Mouse (Mus musculus): ENCODE results near the gene Acyp1. TPM values are rescaled to one million over a fixed set of nuclear protein-coding genes. Genes with fewer than 3 reads are reported as not detected.

The Acyp1 gene
- polyA plus RNA-seq (2014; fragmentation: Nextera tagmentation; extraction: Ambion mirVana), result 37.6 and 42.7 TPM in 2 replicates

DNA sequence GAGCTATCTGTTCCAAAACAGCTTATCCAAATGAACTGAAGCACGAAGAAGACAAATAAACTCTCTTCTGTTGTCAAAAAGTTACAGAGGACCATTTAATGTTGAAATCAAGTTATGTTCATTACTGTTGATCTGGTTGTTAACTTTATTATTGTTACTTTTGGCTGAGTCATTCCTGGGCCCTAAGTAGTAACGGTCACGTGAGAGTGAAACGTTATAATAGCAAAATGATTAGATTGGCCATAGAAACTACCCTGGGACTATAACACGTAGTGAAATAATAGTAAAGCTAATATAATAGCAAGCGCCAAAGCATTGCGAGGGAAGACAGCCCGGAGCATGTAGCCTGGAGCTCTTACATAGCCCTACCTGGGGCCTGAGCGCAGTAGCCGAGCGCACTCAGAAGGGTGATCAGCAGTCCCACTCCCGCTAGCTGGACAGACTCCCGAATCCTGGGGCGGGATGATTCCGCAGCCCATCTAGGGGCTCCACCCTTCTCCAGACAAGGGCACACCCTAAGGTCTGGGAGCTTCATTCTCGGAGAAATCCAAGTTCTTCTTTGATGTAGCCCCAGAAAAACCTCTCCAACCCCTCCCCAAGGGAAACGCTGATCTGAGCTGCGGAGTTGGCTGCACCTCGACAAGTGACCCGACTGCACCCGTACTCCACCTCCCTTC lies at the start of gene Acyp1:
TSS of gene Acyp1 (minus strand) at position 630 of the 677 bp plus-strand sequence.
- H3K9me3 ChIP-seq (ENCODE audit: low read depth, low read length), result no peaks in the 10 kb centered on the region
- H3K27ac ChIP-seq (ENCODE audit: low read depth), result peak within 1 kb of the TSS; percentile 58
- 0 out of 2 replicates have a peak, but pooled peaks cover 7% of the 10 kb centered on the region for H3K4me1 ChIP-seq (ENCODE audit: insufficient read depth)
- H3K9ac ChIP-seq, result peak within 1 kb of the TSS; percentile 64
- WGBS, result 7% methylated on average over 21 of the region's 21 CpGs
- ATAC-seq (ENCODE audit: insufficient read depth), result peak; percentile 77
- no peaks in the 10 kb centered on the region for H3K36me3 ChIP-seq (ENCODE audit: insufficient read depth)
- peak within 1 kb of the TSS; percentile 48 for H3K4me3 ChIP-seq (ENCODE audit: low read depth, low read length)
- DNase-seq, result peak; percentile 56
- H3K27me3 ChIP-seq (ENCODE audit: insufficient read depth, low read length), result no peaks in the 10 kb centered on the region
- TF ChIP-seq CTCF (IDR thresholded peaks at IDR 0.05; ENCODE audit: low read depth), result no peak
- peak within 1 kb of the TSS; percentile 83 for H3K4me2 ChIP-seq

DNA sequence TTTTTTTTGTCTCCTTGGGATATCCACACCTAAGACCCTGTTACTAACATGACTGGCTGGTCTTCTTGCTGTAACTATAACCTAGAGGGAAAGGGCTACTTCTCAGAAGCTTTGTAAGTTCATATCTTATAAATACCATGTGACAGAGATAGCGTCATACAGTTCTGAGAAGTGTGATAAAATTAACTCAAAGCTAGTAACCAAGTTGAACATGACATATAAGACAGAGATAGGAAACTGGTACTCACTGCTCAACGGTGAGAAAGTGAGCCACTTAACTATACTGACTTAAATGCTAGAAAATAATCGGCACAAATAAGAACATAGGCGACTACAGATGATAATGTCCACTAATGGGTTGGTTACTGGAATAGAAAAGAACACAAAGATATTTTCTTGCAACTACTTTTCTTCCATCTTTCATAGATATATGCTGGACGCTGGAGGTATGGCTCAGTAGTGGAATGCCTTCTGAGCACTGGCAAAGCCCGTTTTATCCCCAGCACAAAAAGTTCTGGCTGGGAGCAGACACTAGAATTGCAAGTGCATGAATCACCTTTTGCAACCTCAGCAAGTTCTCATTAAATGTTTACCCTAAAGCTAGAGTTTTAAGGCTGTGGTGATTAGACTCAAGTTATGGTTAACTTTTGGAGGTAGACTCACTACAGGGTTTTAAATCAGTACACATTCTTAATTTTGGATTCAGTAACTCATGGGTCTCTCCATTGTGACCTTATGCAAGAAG lies 49.5 kb upstream of the Acyp1 start:
- peaks cover 42% of the 10 kb centered on the region for H3K36me3 ChIP-seq (ENCODE audit: insufficient read depth)
- no peak for TF ChIP-seq CTCF (IDR thresholded peaks at IDR 0.05; ENCODE audit: low read depth)
- H3K9me3 ChIP-seq (ENCODE audit: low read depth, low read length), result no peaks in the 10 kb centered on the region
- H3K4me3 ChIP-seq (ENCODE audit: low read depth, low read length), result peak overlapping the region; percentile 96
- ATAC-seq (ENCODE audit: insufficient read depth) (no peak), DNase-seq (no peak)
- H3K4me1 ChIP-seq (ENCODE audit: insufficient read depth), result 0 out of 2 replicates have a peak, but pooled peaks cover 4% of the 10 kb centered on the region
- peak overlapping the region; percentile 97; the same call in 1 of the 2 replicates for H3K9ac ChIP-seq
- H3K27ac ChIP-seq (ENCODE audit: low read depth), result no peak overlapping the region
- no peaks in the 10 kb centered on the region for H3K27me3 ChIP-seq (ENCODE audit: insufficient read depth, low read length)
- H3K4me2 ChIP-seq, result peak overlapping the region; percentile 64
- WGBS, result 71% methylated on average over 6 of the region's 6 CpGs

DNA sequence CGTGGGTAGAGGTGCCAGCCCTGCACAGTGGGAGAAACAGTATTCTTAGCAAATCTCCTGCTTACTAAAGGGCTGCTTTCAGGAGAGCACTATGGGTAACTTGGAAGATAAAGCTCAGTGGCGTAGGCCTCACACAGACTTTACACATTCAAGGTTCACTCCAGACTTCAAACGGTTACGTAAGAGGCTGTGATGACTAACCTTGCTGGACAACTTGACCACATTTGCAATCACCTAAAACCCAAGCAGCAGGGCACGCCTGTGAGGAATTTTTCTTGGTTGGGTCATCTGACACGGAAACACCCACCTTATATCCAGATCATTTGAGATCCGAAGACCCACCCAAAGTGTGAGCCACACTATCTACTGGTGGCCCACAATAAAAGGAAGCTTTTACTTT lies 41.9 kb upstream of the Acyp1 start:
- Histone ChIP-seq H3K4me1 (ENCODE audit: insufficient read depth) (no peaks in the 10 kb centered on the region), H3K4me3 (ENCODE audit: low read depth, low read length) (no peak overlapping the region), H3K27me3 (ENCODE audit: insufficient read depth, low read length) (no peaks in the 10 kb centered on the region), H3K9me3 (ENCODE audit: low read depth, low read length) (no peaks in the 10 kb centered on the region), H3K4me2 (no peak overlapping the region), H3K27ac (ENCODE audit: low read depth) (no peak overlapping the region), H3K9ac (no peak overlapping the region), H3K36me3 (ENCODE audit: insufficient read depth) (peaks cover 89% of the 10 kb centered on the region)
- no peak for TF ChIP-seq CTCF (IDR thresholded peaks at IDR 0.05; ENCODE audit: low read depth)
- 87% methylated on average over 7 of the region's 7 CpGs for WGBS
- DNase-seq, result no peak
- ATAC-seq (ENCODE audit: insufficient read depth), result no peak

DNA sequence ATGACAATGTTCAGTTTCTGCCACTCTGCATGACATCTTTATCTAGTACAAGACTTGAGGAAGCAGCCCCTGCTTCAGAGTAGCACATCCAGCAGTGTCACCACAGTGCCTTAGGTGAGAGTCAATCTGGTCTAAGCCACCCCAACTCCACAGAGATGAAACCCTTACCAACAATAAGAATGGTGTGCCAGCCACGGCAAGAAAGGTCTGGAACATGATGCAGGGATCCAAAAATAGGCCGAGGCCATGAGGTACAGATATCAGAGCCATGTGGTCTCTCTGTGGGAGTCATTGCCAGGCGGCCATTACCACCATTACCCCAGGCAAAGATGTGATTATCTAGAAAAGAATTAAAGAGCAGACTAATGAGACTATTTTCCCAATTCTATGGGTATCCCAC lies 20.4 kb upstream of the Acyp1 start:
- H3K4me3 ChIP-seq (ENCODE audit: low read depth, low read length), result no peak overlapping the region
- H3K36me3 ChIP-seq (ENCODE audit: insufficient read depth), result peaks cover 92% of the 10 kb centered on the region
- 83% methylated on average over 3 of the region's 3 CpGs for WGBS
- TF ChIP-seq CTCF (IDR thresholded peaks at IDR 0.05; ENCODE audit: low read depth), result no peak
- DNase-seq (no peak), ATAC-seq (ENCODE audit: insufficient read depth) (no peak)
- H3K27me3 ChIP-seq (ENCODE audit: insufficient read depth, low read length), result no peaks in the 10 kb centered on the region
- H3K27ac ChIP-seq (ENCODE audit: low read depth), result no peak overlapping the region
- H3K4me2 ChIP-seq, result no peak overlapping the region
- H3K4me1 ChIP-seq (ENCODE audit: insufficient read depth), result no peaks in the 10 kb centered on the region
- no peaks in the 10 kb centered on the region for H3K9me3 ChIP-seq (ENCODE audit: low read depth, low read length)
- no peak overlapping the region for H3K9ac ChIP-seq

DNA sequence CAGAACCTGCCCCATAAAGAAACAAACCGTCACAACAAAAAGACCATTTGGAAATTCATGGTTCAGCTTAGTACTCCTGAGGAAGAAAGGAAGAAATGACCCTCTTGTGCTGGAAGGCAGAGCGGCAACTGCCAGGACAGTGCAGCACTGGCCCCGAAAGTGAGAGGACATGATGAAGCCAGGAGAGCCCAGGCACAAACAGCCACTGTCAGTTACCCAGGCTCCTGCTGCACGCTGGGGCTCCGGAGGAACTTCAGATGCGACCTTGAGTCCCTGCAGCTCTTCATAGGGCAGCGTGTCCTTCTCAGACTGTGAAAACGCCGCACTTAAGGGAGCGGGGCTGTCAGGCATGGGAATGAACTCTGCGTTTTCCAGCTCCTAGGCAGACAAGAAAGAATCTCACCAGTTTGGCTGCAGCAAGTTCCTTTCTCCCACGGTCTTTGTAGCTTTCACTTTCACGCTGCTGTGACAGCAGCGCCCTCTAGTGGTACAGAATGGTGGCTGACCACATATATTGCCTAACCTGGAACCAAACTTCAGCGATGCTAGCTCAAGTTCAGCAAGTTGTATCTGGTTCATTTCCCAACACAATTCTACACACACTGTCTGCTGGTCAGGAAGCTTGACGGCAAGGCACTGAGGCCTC lies 17.1 kb upstream of the Acyp1 start:
- Histone ChIP-seq H3K4me1 (ENCODE audit: insufficient read depth) (no peaks in the 10 kb centered on the region), H3K27ac (ENCODE audit: low read depth) (no peak overlapping the region), H3K9me3 (ENCODE audit: low read depth, low read length) (no peaks in the 10 kb centered on the region), H3K36me3 (ENCODE audit: insufficient read depth) (peaks cover 96% of the 10 kb centered on the region), H3K4me3 (ENCODE audit: low read depth, low read length) (no peak overlapping the region), H3K9ac (no peak overlapping the region), H3K4me2 (no peak overlapping the region), H3K27me3 (ENCODE audit: insufficient read depth, low read length) (no peaks in the 10 kb centered on the region)
- TF ChIP-seq CTCF (IDR thresholded peaks at IDR 0.05; ENCODE audit: low read depth), result peak; percentile 99
- WGBS, result 40% methylated on average over 16 of the region's 16 CpGs
- peak; percentile 98 for DNase-seq
- peak; percentile 77 for ATAC-seq (ENCODE audit: insufficient read depth)

DNA sequence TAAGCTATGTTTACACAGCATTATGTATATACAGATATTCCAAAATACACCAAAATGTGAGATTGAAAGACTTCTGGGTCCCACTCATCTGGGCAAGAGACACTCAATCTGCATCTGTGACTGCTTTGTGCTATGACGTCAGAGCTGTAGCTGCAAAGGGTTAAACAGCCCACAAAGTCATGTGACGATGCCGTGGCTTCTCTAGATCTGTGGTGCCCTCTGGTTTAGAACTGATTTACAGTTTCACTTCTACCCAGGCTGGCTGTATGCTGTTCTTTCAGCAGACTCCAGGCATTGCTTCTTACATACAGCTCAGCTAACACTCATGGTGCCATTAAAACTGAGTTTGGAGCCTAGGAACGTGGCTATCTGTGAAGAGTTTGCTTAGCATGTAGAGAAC lies 16.5 kb upstream of the Acyp1 start:
- no peak overlapping the region for H3K9ac ChIP-seq
- no peaks in the 10 kb centered on the region for H3K9me3 ChIP-seq (ENCODE audit: low read depth, low read length)
- peaks cover 94% of the 10 kb centered on the region for H3K36me3 ChIP-seq (ENCODE audit: insufficient read depth)
- no peak overlapping the region for H3K4me3 ChIP-seq (ENCODE audit: low read depth, low read length)
- ATAC-seq (ENCODE audit: insufficient read depth), result no peak
- no peaks in the 10 kb centered on the region for H3K4me1 ChIP-seq (ENCODE audit: insufficient read depth)
- TF ChIP-seq CTCF (IDR thresholded peaks at IDR 0.05; ENCODE audit: low read depth), result no peak
- WGBS, result 62% methylated on average over 4 of the region's 4 CpGs
- H3K27me3 ChIP-seq (ENCODE audit: insufficient read depth, low read length), result no peaks in the 10 kb centered on the region
- no peak for DNase-seq
- H3K27ac ChIP-seq (ENCODE audit: low read depth), result no peak overlapping the region
- no peak overlapping the region for H3K4me2 ChIP-seq

DNA sequence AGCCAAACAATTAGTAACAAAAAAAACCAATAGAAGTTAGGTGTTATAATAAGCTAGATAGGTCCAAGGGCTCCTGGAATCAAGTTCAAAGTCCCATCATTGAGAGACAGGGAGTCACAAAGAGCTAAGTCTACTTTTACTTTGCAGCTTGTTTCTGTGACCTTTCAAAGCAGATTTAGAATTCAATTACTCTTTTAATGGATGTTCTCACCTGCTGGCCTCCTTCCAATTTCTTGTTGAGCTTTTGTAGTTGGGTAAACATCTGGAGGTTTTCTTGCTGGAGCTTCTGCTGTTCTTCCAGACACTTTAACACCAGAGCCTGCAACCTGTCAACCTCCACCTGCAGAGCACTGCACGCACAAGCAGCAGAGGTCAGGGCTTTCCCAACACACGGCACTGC lies 15.0 kb upstream of the Acyp1 start:
- WGBS, result 66% methylated on average over 2 of the region's 2 CpGs
- TF ChIP-seq CTCF (IDR thresholded peaks at IDR 0.05; ENCODE audit: low read depth), result no peak
- no peaks in the 10 kb centered on the region for H3K9me3 ChIP-seq (ENCODE audit: low read depth, low read length)
- H3K27ac ChIP-seq (ENCODE audit: low read depth), result no peak overlapping the region
- ATAC-seq (ENCODE audit: insufficient read depth) (no peak), DNase-seq (no peak)
- peaks cover 5% of the 10 kb centered on the region for H3K4me1 ChIP-seq (ENCODE audit: insufficient read depth)
- H3K27me3 ChIP-seq (ENCODE audit: insufficient read depth, low read length), result no peaks in the 10 kb centered on the region
- no peak overlapping the region for H3K9ac ChIP-seq
- H3K4me2 ChIP-seq, result no peak overlapping the region
- no peak overlapping the region for H3K4me3 ChIP-seq (ENCODE audit: low read depth, low read length)
- H3K36me3 ChIP-seq (ENCODE audit: insufficient read depth), result peaks cover 80% of the 10 kb centered on the region

Data from lung, embryonic 14.5 days (tissue).